Mouse (Mus musculus): Measurements from ENCODE around the gene Trappc3.
A peak's percentile ranks its signal among the peaks of the same experiment; 100 is the strongest.

The Trappc3 gene

DNA sequence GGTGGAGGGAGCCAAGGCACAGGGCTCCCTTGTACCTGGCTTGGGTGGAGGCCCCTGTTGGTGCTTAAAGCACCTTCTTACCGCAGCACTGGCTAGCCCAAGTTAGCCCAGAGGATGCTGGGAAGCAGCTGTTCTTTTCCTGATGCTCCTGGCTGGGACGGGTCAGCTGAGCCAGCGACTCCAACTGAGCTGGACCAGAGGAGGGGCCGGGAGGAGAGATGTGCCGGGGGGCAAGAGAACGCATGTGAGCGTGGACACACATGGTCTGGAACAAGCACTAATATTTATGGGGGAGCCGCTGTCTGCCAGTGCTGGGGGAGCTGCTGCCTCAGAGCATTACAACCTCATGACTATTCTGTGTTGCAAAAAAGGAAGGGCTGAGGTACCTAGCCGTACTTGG is 16.8 kb downstream of the Trappc3 start:
- DNase-seq: no peak

DNA sequence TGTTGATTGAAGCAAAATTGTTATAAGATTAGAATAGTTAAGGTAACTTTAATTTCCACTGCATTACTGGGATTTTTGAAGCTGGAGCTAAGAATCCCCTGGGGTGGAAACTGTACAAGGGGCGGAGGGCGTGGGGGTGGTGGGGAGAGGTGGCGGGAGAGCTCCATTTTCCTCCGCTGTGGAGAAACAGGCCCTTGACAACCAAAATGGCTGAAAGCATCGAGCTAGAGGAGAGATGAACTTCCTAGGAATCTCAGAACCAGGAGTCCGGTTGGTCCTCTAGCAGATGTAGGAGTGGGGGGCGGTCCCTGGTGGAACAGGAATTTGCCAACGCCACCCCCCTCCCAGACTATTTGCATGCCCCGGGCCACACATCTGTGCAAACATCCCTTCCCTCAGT is 19.6 kb downstream of the Trappc3 start:
- DNase-seq: no peak

DNA sequence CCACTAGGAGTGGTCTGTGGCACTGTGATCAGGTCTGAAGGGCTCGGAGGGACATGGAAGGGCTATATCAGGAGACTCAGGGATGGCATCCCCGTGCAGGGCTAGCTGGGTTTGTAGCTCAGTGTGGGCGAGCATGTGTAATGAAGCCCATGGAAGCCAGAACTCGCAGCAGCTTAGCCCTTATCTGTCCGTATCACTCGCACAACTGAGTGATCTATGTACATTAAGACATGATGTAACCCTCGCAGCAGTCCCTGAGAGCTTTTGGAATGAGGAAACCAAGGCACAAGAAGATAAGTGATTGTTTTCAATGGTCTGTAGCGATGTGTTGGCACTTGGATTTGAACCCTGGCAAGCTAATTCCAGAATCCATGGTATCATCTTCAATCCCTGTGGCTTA is 21.5 kb downstream of the Trappc3 start:
- DNase-seq: no peak

DNA sequence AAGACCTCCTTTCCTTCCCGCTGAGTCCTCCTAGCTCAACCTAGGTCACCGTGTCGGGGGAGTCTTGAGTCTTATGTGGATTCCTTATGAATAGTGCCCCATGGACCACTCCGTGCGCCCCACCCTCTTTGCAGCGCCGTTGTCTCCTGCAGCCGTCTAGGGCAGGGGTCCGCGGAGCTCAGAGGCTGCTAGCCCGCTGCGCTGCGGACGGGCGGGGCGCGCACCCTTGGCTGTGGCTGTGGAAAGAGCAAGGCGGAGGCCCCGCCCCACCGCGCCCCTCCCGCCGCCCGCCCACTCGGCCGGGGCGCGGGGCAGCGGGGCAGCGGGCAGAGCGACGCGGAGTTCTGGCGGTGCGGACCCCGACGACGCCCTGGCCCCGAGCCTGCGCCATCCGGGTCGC is 24.4 kb downstream of the Trappc3 start, which contains the start of gene Col8a2:
Col8a2 (plus strand) TSS at position 302 of the 400 bp plus-strand sequence.
- DNase-seq: peak; percentile 38 to 55

DNA sequence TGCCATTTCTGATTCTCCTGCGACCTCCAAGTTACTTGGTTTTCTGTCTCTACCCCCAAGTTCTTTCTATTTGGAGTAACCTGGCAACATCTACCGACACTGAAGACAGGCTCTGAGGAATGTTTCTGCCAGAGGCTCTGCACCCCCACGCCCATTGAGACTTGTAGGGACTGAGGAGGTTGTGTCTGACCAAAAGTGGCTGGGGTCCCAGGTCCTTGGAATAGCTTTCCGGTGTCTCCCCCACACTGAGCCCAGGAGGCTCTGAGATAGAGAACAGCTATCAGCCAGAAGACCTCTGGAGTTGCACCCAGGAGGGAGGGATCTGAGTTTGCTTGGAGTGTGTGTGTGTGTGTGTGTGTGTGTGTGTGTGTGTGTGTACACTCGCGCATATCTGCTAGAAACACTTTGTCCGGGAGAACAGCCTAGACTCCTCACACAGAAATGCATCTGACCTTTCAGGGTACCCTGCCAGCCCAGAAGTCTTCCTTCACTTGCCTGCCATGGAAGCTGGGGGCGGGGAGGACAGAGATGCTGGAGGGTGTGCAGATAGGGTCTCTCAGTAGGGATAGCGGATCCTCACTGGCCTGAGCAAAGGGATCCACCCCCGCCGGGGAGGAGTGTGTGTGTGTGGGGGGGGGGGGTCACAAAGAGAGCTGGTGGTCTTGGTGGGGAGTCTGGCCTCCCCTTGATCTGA is 25.3 kb downstream of the Trappc3 start:
- peak in 1 of 2 experiments; percentile 37 for DNase-seq

DNA sequence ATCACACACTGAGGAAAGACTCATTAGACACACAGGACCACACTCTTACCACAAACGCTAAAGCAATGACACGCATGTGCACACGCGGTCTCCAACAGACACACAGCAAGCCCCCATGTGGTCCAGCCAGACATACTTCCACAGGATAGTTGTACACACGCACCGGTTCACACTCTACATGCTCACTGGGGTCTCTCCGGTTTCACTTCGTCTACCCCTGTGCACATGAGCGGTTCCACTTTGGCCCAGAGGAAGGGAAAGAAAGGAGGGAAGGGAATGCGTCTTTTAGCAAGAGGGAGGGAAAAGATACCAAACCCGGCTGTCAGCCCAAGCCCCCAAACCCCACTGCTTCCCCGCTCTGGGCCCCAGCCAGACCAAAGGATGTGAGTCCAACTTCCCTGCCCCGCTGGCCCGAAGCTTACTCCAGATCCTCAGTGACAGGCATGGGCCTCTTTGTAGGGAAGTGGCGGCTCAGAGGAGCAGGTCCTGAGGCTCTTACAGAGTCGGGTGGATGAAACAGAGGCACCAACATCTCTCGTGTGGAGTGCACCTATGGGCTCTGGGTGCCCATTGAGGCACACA is 26.1 kb downstream of the Trappc3 start:
- no peak for DNase-seq

DNA sequence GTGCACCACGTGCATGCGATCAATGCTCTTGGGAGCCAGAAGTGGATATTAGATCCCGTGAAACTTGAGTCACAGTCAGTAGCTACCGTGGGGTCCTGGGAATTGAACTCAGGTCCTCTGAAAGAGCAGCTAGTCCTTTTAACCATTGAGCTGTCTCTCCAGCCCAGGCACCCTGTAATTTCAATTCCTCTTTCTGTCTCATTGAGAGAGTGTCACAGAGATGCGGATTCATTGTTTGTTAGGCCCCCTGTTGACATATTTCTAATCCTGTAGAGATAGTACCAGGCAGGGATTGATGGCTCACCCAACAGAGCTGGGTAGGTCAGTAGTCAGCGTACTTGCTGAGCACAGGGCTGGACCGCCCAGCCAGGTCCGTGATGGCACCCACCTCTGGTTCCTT is 28.2 kb downstream of the Trappc3 start:
- DNase-seq: no peak

DNA sequence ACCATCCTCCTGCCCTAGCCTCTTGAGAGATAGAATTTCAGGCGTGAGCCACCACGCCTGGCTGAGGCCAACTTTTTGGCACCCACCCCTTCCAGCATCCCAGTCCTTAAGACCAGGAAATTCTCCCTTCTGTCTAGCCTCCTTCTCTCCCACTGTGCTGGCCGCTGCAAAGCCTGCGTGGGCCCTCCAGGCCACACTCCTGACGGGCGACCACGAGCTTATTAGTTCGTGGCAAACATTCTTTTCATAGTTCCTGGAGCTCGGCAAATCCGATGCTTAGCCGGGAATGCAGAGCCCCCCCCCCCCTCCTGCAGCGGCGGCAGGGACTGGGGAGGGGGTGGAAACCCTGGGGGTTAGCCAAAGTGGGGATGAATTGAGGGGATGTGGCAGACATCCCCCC is 29.1 kb downstream of the Trappc3 start:
- DNase-seq: no peak

DNA sequence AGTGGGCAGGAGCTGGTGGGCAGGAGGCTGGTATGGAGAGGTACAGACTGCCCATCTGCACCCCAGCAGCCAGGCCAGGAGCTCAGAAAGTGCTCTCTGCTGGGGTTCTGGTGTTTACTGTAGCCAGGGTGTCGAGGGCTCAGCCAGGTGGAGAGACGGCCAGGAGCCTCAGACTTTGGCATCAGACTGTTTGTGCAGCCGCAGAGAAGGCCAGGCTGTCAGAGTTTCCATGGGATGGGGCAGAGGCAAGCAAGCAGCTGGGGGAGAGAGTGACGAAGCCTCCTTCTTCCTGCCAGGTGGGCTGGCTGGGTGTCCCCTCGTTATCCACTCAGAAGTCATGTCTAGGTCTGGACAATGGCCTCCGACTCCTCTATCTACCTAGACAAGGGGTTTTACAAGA is 33.0 kb downstream of the Trappc3 start:
- no peak for DNase-seq

DNA sequence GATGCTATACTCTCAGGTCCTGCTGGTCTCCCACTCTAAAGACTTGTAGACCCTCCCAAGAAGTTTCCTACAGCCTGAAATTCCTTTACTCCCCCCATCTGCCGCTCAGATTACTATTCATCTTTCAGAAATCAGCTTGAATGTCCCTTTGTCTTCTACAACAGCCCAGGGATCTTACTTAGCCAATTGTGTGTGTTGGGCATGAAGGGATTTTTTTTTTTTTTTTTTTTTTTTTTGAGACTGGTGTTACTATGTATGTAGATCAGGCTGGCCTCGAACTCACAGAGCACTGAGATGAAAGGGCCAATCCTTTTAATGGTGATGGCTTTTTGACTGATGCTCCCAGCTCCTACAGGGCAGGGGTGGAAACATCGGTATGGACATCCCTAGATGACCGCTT is 33.8 kb downstream of the Trappc3 start:
- no peak for DNase-seq

DNA sequence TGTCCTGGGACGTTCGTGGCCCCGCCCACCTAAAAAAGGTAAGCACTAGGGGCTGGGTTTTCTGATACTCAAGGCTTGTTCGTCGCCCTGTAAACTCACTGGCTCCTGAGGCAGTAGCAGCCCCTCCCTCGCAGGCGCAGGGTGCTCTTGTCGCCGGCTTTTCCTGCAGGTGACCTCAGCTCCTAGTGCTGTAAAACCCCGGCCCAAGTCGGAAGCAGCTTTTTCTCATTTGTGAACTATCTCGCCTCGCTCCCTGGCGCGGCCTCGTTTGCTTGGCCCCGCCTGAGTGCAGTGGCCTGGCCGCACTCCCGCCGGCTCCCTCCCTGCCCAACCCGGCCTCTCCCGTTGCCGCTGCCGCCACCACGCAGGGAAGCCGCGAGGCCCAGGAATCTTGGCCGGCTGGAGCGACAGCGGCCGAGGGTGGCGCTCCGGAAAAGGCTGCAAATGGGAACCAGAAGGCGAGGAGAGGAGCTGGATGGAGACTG is 34.5 kb downstream of the Trappc3 start:
- peak; percentile 76 to 83 for DNase-seq

DNA sequence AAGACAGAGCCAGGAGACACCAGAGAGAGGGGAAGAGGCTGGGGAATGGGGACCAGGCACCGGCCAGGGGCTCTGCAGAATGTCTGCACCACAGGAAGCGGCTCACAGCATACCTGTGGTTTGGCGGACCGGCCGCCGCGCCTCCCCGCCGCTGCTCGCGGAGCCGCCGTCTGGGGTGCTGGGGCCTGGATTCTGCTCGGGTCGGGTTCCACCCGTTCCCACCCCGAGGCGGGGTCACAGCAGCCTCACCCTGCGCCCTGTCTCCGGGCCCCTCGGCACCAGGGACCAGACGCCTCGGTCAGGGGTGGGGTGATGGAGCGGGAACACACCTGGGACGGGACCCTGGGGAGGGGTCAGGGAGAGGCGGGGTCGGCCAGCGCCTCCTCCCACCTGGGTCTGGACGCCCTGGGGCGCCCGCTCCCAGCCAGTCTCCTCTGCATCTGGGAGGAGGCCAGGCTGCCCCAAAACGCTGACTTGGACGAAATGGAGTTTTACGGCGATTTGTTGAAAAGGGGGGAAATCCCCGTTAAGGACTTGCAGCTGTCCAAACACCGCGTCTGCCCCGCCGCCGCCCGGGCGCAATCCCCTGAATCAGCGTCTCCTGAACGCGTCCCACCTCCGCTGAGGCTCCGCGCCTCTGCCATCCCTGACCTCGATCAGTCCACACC is 38.9 kb downstream of the Trappc3 start:
- peak in 1 of 2 experiments; percentile 20 for DNase-seq

DNA sequence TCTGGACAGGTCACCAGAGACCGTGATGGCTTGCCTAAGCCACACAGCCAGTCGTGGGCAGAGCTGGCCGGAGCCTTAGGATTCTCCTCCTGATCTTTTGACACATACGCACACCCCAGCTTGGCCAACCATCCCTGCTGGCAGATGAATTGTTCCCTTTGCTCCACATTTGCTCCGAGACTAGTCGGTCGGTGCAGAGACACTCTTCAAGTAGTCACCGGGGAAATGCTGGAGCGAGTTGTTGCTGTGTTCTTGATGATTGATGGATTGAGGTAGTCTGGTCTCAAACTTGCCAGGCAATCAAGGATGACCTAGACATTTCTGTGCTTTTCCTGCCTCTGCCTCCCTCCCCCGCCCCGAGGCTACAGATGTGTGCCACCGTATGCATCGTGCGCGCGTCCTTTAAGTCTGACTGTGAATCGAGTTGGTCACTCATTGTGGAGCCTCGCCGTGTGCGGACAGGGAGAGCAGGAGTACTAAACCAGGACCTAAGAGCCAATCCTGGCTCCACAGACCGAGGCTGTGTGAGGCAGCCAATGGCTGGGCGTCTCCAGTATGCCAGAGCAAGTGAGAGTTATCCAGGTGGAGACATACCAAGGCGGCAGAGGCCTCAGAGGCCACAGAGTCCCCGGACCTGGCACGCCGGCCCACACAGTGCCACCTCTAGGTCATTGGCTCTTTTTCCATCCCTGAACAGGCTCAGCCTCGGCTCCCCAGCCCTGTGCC is 39.6 kb downstream of the Trappc3 start:
- DNase-seq: no peak

DNA sequence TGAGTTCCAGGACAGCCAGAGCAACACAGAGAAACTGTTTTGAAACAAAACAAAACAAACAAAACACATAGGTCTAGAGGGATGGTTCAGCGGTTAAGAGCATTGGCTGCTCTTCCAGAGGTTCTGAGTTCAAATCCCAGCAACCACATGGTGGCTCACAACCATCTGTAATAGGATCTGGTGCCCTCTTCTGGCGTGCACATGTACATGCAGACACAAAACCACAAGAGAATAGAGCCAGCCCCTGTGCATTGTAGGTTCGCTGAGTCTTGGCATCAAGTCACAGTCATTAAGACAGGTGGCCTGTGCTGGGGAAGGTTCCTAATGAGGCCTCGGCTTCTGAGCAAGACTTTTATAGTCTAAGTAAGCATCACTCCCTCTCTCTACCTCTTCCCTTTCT is 41.8 kb downstream of the Trappc3 start:
- no peak for DNase-seq

DNA sequence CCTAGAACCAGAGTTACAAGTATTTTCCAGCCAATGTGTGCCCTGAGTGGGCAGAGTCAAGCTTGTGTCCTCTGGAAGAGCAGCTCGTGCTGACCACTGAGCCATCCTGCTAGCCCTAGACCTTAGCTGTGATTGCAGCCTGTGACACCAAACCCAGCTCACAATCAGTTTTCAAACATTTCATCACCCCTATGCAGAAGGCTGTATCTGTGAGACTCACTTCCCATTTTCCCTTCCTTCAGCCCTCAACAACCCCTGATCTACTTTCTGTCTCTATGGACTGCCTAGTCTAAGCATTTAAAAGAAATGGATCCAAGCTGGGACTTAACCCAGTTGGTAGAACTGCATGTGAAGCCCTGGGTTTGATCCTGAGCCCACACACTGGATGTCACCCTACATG is 43.3 kb downstream of the Trappc3 start:
- no peak for DNase-seq

DNA sequence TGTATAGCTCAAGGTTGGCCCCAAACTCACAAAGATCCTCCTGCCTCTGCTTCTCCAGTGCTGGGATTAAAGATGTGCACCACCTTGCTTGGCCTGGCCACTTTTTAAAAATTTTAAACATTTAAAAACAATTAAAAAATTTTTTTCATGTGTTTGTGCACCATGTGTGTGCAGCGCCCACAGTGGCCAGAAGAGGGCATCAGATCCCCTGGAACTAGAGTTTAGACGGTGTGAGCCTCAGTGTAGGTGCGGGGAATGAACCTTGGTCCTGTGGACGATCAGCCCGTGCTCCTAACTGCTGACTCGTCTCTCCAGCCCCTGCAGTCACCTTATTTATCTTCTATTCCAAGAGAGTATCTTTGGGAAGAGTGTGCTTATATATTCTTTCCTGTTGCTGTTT is 43.9 kb downstream of the Trappc3 start:
- DNase-seq: no peak

DNA sequence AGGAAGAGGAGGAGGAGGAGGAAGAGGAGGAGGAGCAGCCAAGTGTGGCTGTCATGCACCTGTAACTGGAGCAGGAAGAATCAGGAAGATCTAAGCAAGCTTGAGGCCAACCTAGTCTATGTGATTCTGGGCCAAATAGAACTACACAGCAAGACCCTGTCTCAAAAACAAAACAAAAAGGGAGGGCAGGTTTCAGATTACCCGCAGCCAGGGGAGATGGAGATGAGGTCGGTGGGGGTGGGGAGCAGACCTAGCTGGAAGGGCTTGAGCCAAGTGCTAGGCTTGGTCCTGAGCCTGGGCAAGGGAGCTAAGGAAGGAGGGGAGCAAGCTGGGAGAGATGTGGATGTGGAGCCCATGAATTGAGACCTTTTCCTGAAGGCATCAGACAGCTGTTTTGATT is 44.7 kb downstream of the Trappc3 start:
- DNase-seq: no peak

DNA sequence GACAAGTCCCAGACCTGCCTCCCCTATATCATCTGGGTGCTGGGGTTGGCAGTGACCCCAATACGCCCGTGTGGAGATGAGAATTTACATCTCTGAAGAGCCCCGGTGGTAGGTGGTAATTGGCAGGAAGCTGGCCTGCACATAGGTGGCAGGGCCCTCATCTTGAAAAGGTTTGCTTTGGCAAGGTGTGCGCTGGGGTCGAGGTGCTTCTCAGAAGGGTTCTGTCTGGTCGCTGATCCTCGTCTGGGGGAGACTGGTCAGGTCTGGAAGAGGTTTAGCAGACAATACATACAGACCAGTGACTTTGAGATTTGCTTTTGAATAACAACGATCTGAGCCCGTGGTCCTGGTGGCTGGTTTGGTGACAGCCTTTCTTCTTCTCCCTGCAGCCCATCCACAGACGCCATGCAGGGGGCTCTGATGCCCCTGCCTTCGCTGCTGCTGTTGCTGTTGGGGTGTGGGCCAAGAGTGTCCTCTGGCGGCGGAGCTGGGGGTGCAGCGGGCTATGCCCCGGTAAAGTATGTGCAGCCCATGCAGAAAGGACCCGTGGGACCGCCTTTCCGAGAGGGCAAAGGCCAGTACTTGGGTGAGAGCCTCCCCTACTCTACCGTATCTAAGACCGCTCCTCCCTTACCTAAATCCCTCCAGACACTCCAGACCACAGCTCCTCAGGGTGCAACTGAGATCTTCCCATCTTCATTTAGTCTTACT is 47.2 kb downstream of the Trappc3 start:
- DNase-seq: peak in 1 of 2 experiments; percentile 55

DNA sequence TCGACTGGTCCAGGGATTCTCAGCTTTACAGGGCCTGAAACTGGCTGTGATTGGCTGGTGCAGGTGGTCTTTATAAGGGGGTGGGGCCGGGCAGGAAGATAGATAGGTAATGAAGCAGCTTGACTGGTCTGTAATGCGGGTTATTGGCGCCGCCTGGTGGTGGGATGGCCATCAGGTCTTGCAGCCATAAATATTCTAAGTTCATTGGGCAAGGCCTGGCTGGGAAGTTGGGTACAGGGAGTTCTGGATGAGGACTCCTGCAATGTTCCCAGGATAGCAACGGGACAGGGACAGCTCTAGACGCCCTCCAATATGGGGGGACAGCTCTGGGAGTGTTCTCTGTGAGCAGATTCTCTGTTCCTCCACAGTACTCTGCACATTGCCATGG is 47.8 kb downstream of the Trappc3 start:
- DNase-seq: peak; percentile 81 to 88

DNA sequence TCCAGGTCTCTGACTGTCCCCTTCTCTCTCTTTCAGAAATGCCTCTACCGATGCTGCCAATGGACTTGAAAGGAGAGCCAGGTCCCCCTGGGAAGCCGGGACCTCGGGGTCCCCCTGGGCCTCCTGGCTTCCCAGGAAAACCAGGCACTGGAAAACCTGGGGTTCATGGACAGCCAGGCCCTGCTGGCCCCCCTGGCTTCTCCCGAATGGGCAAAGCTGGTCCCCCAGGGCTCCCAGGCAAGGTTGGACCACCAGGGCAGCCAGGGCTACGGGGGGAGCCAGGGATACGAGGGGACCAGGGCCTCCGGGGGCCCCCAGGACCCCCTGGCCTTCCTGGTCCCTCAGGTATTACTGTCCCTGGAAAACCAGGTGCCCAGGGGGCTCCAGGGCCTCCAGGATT is 48.2 kb downstream of the Trappc3 start:
- no peak for DNase-seq

DNA sequence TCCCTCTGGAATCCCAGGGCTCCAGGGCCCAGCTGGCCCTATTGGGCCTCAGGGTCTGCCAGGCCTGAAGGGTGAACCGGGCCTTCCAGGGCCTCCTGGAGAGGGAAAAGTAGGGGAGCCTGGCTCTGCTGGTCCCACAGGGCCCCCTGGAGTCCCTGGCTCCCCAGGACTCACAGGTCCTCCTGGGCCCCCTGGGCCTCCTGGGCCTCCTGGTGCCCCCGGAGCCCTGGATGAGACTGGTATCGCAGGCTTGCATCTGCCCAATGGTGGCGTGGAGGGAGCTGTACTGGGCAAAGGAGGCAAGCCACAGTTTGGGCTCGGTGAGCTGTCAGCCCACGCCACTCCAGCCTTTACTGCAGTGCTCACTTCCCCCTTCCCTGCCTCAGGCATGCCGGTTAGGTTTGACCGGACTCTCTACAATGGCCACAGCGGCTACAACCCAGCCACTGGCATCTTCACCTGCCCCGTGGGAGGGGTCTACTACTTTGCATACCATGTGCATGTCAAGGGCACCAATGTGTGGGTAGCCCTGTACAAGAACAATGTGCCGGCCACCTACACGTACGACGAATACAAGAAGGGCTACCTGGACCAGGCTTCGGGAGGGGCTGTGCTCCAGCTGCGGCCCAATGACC is 49.6 kb downstream of the Trappc3 start:
- DNase-seq: no peak

DNA sequence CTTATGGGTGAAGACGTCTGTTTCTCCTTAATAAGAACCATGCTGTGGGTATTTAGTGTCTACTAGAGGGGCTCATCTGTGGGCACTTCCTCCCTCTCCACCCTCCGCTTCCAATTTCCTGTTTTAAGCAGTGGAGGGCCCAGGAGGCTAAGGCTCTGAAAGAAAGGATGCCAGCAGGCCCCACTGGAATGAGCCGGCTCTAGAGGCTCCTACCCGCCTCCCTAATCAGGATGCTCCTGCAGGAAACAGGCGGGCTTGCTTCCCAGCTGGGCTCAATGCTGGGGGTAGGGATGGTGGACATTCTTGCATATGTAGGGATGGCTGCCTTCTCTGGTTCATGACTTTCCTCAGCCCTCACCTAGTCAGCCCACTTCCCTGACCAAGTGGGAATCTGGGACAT is 51.1 kb downstream of the Trappc3 start:
- no peak for DNase-seq

All from lung, postnatal 4 days (tissue).